Mouse (Mus musculus) olfactory bulb, adult 2 months (tissue): Measurements from ENCODE around the gene Smo.

ENCODE experiments used
- CTCF ChIP-seq: fragments of 200-500 bp; IDR thresholded peaks from 2 replicates; pipeline ENCODE4 v1.5.1; 2012; ENCODE audit warnings: low read depth, mild to moderate bottlenecking, low read length, moderate library complexity; ENCODE audit not compliant: insufficient read depth
- POLR2A ChIP-seq: fragments of 200-500 bp; IDR thresholded peaks from 2 replicates; pipeline ENCODE4 v1.6.1; 2012; ENCODE audit warnings: mild to moderate bottlenecking, low read depth, low read length, moderate library complexity; ENCODE audit not compliant: insufficient read depth

DNA sequence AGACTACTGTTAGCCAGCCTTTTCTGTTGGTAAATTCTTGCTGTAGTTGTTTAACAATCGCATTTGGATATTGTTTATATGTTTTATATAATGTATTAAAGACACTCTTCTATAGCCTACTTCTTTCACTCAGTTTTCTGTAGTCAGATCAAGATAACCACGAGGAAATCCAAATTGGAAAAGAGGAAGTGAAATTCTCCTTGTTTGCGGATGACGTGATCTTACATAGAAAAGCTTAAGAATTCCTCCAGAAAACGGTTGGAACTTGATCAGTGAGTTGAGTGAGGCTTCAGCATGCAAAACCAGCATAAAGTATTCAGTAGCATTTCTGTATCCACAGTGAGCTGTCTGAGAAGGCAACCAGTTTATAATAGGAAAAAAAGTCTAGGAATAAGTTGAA is 50.5 kb downstream of the Smo start:
- no peak for TF ChIP-seq CTCF
- no peak for TF ChIP-seq POLR2A
